Comparison of ENCODE assay signal across 32 mouse cellular contexts in the genomic region with DNA sequence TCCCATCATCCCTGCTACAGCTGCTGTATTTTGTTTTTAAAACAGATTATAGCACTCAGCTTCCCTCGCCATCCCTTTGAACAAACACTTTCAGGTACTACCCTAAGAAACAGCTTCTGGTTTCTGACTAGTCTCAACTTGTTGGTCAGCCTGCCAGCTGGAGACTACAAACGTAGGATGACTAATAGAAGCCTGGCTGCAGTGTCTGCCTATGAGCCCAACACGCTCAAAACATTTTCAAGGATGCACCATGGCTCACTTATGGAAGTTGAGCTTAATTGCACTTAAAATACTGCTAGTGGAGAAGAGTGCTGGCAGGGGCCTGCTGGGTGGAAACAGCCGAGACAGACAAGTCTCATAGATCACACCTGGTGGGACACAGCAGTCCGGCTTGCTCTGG.
DNase-seq lines count a peak whose midpoint lies in the region; ATAC-seq and TF ChIP-seq lines count a peak whose summit lies in the region.
"Had no signal": no experiment of that assay in that cellular context is flagged by ENCODE, and none has a peak within 500 bp of the region (broad histone marks: within the 10 kb centered on the region; RNA-seq: fewer than 3 reads in every experiment).

No protein-coding gene starts in this region.

- ATAC-seq in embryonic facial prominence, embryonic 11.5 days (replicated peaks; ENCODE audit: insufficient number of reproducible peaks, low FRiP score, low TSS enrichment, low read depth): no peak
- ATAC-seq: forebrain, embryonic 13.5 days; inflammation-experienced regulatory T-cells, adult 6 months; midbrain, embryonic 13.5 days had no signal

- no peaks in the 10 kb centered on the region for H3K4me1 ChIP-seq in embryonic facial prominence, embryonic 11.5 days (ENCODE audit: control insufficient read depth, insufficient read depth, low read length)
- no peaks in the 10 kb centered on the region for H3K4me1 ChIP-seq in embryonic facial prominence, embryonic 10.5 days
- H3K4me1 ChIP-seq: embryonic facial prominence, embryonic 15.5 days; forebrain, embryonic 13.5 days; hindbrain, embryonic 10.5 days; hindbrain, embryonic 15.5 days; midbrain, embryonic 13.5 days; neural tube, embryonic 13.5 days had no signal

- TF ChIP-seq CTCF in left cerebral cortex, adult 2 months (IDR thresholded peaks at IDR 0.05): no peak

- no peak overlapping the region for H3K9ac ChIP-seq in embryonic facial prominence, embryonic 11.5 days (replicated peaks; ENCODE audit: low read length)
- H3K9ac ChIP-seq: embryonic facial prominence, embryonic 15.5 days; forebrain, embryonic 13.5 days; hindbrain, embryonic 15.5 days; liver, embryonic 14.5 days; midbrain, embryonic 13.5 days; neural tube, embryonic 13.5 days had no signal

- intact Hi-C loops in left cerebral cortex, adult 2 months (cut with DNase I): no loop called here

- H3K9me3 ChIP-seq in embryonic facial prominence, embryonic 11.5 days (replicated peaks; ENCODE audit: control insufficient read depth, low read length): no peaks in the 10 kb centered on the region
- no peaks in the 10 kb centered on the region for H3K9me3 ChIP-seq in embryonic facial prominence, embryonic 10.5 days
- H3K9me3 ChIP-seq: embryonic facial prominence, embryonic 15.5 days; forebrain, embryonic 13.5 days; hindbrain, embryonic 10.5 days; hindbrain, embryonic 15.5 days; midbrain, embryonic 13.5 days; neural tube, embryonic 13.5 days had no signal

- no peak overlapping the region for H3K4me3 ChIP-seq in embryonic facial prominence, embryonic 11.5 days (ENCODE audit: low read depth, low read length)
- no peak overlapping the region for H3K4me3 ChIP-seq in embryonic facial prominence, embryonic 10.5 days
- H3K4me3 ChIP-seq in left cerebral cortex, adult 2 months: no peak overlapping the region
- H3K4me3 ChIP-seq: embryonic facial prominence, embryonic 15.5 days; forebrain, embryonic 13.5 days; gastrocnemius, adult 2 months; hindbrain, embryonic 10.5 days; hindbrain, embryonic 15.5 days; midbrain, embryonic 13.5 days; neural tube, embryonic 13.5 days had no signal

- no peak overlapping the region for H3K27ac ChIP-seq in embryonic facial prominence, embryonic 11.5 days (replicated peaks; ENCODE audit: low read depth, low read length)
- no peak overlapping the region for H3K27ac ChIP-seq in embryonic facial prominence, embryonic 10.5 days (replicated peaks)
- no peak overlapping the region for H3K27ac ChIP-seq in left cerebral cortex, adult 2 months
- H3K27ac ChIP-seq: embryonic facial prominence, embryonic 15.5 days; forebrain, embryonic 13.5 days; gastrocnemius, adult 2 months; hindbrain, embryonic 10.5 days; hindbrain, embryonic 15.5 days; liver, embryonic 14.5 days; macrophage; midbrain, embryonic 13.5 days; neural tube, embryonic 13.5 days; stomach, postnatal 0 days had no signal

- peak; percentile 7 for DNase-seq in embryonic facial prominence, embryonic 11.5 days (ENCODE audit: low spot score)
- DNase-seq in embryonic facial prominence, embryonic 10.5 days (ENCODE audit: low spot score): no peak
- peak; percentile 16 for DNase-seq in right cerebral cortex, adult 18-20 months
- DNase-seq in right cerebral cortex, postnatal 36 days (ENCODE audit: low spot score in 2 of 2): no peak
- peak; percentile 21 for DNase-seq in NIH3T3 (ENCODE audit: low read depth)
- DNase-seq in fibroblast of lung, adult 2 months (ENCODE audit: low read depth): peak; percentile 23
- no peak for DNase-seq in left cerebral cortex, adult 2 months (ENCODE audit: extremely low spot score in 1 of 2, low spot score in 2 of 2)
- DNase-seq: B cell, adult 2 months; cerebellum, adult 11 months; cerebellum, adult 9-10 months; embryo, embryonic 11 days; gastrocnemius, adult 2 months; heart, postnatal 14 days; kidney, adult 11 months; kidney, postnatal 14 days; layer of hippocampus, postnatal 36 days; liver; lung, adult 2 months; lung, postnatal 10 days; right cerebral cortex, postnatal 4 days; thymus, adult 2 months; thymus, postnatal 4 days had no signal

- H3K27me3 ChIP-seq in embryonic facial prominence, embryonic 11.5 days (ENCODE audit: control insufficient read depth, insufficient read depth, low read length): no peaks in the 10 kb centered on the region
- H3K27me3 ChIP-seq in embryonic facial prominence, embryonic 10.5 days (replicated peaks; ENCODE audit: low read depth, poor library complexity, severe bottlenecking): no peaks in the 10 kb centered on the region
- H3K27me3 ChIP-seq: embryonic facial prominence, embryonic 15.5 days; forebrain, embryonic 13.5 days; hindbrain, embryonic 15.5 days; midbrain, embryonic 13.5 days; neural tube, embryonic 13.5 days had no signal

- H3K4me2 ChIP-seq in embryonic facial prominence, embryonic 11.5 days (ENCODE audit: low read depth, low read length): no peak overlapping the region
- H3K4me2 ChIP-seq: embryonic facial prominence, embryonic 15.5 days; forebrain, embryonic 13.5 days; hindbrain, embryonic 15.5 days; midbrain, embryonic 13.5 days; neural tube, embryonic 13.5 days had no signal

- 73% methylated on average over 5 of the region's 5 CpGs for WGBS in embryonic facial prominence, embryonic 11.5 days
- 86% methylated on average over 5 of the region's 5 CpGs for WGBS in embryonic facial prominence, embryonic 10.5 days

- H3K36me3 ChIP-seq in embryonic facial prominence, embryonic 11.5 days (replicated peaks; ENCODE audit: control insufficient read depth, insufficient read depth, low read depth, low read length): no peaks in the 10 kb centered on the region
- H3K36me3 ChIP-seq in embryonic facial prominence, embryonic 10.5 days (replicated peaks): no peaks in the 10 kb centered on the region
- H3K36me3 ChIP-seq: embryonic facial prominence, embryonic 15.5 days; hindbrain, embryonic 10.5 days; hindbrain, embryonic 15.5 days; midbrain, embryonic 13.5 days; neural tube, embryonic 13.5 days had no signal

Comparison
In these comparisons a context has a peak if more than half of its experiments do, and no peak if none do; other contexts are left out.
1. DNase-seq: peak in embryonic facial prominence, embryonic 11.5 days (single experiment), right cerebral cortex, adult 18-20 months (single experiment), NIH3T3 (single experiment) and fibroblast of lung, adult 2 months (single experiment); none in embryonic facial prominence, embryonic 10.5 days (single experiment), right cerebral cortex, postnatal 36 days (0 of 2) and left cerebral cortex, adult 2 months (0 of 2).